Mouse (Mus musculus) spleen, postnatal 36 days (tissue): Measurements from ENCODE around the gene Mpl.

Source experiments
- DNase-seq, 2 experiments: peaks; one replicate each; pipeline ENCODE4 v3.0.0; 2022; ENCODE audit warnings: low spot score in 2 of 2, mixed read lengths in 1 of 2

Mpl gene

GRCm38 (mm10) chr4:118457345-118457975 lies at the start of gene Mpl:
Gene Mpl (minus strand): TSS chr4:118457513.
- no peak for DNase-seq

- DNase-seq, result no peak
Measured at GRCm38 (mm10) chr4:118505551-118505950, 48.2 kb upstream of the Mpl start.

DNA sequence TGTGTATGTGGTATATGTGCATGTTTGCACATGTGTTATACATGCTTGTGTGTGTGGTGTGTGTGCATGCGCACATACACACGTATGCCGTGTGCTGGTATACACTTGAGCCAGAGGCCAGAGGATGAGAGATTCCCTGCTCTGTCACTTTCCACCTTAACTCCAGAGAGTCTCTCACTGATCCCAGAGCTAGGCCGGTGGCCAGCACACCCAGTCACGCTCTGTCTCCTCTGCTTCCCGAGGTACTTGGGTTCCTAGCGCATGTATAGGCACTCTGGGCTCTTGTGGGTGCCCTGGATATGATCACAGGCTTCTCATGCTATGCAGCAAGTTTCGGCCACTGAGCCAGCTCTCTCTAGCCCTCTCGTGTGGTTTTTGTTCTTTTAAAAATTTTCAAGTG lies 43.5 kb upstream of the Mpl start:
- DNase-seq, result no peak

GRCm38 (mm10) chr4:118500171-118500724 lies 42.9 kb upstream of the Mpl start:
- DNase-seq, result no peak

GRCm38 (mm10) chr4:118490461-118490860 lies 33.1 kb upstream of the Mpl start:
- DNase-seq, result no peak

- peak; percentile 6 to 12 for DNase-seq
Measured at GRCm38 (mm10) chr4:118489717-118490132, 32.4 kb upstream of the Mpl start, which contains the start of gene Tie1. Gene Tie1 (minus strand): TSS chr4:118490061.

GRCm38 (mm10) chr4:118476773-118477530 lies 19.6 kb upstream of the Mpl start:
- DNase-seq, result no peak

DNA sequence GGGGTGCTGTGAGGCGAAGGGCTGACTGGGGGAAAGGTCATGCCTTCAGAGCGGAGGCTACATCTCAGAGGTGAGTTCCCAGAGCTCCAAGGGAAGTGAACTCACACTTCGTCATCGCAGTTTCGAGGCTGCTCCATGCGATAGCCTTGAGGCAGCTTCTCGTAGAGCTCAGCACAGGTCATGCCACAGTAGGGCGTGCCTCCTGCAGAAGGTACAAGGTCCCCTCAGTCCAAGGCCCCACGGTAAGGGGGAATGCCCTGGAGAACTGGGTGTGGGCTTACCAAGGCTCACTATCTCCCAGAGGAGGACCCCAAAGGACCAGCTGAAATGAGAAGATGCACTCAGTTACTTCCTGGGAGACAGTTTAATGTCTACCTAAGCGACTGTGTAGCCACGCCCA lies 15.4 kb upstream of the Mpl start:
- DNase-seq, result no peak

DNA sequence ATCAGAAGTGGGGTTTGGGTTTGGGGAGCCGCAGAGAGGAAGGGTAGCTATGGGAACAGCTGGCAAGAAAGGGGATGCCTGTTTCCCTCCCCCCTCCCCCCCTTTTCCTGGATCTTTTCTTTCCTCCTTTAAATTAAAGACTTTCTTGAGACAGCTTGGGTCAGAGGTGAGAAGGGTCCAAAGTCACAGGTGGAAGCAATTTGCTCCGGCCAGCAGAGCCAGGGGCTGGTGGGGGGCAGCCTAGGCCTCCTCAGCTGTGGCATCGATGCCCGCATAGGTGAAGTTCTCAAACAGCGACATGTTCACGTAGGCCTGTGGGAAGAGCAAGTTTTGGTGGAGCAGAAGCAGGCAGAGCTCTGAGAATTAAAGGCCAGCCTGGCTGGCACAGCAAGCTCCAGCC lies 14.0 kb upstream of the Mpl start:
- no peak for DNase-seq

- DNase-seq, result no peak
Measured at GRCm38 (mm10) chr4:118465697-118466163, 8.4 kb upstream of the Mpl start.

GRCm38 (mm10) chr4:118464956-118465355 lies 7.6 kb upstream of the Mpl start:
- DNase-seq, result no peak

- no peak for DNase-seq
Measured at GRCm38 (mm10) chr4:118446415-118447153, 10.7 kb downstream of the Mpl start.

DNA sequence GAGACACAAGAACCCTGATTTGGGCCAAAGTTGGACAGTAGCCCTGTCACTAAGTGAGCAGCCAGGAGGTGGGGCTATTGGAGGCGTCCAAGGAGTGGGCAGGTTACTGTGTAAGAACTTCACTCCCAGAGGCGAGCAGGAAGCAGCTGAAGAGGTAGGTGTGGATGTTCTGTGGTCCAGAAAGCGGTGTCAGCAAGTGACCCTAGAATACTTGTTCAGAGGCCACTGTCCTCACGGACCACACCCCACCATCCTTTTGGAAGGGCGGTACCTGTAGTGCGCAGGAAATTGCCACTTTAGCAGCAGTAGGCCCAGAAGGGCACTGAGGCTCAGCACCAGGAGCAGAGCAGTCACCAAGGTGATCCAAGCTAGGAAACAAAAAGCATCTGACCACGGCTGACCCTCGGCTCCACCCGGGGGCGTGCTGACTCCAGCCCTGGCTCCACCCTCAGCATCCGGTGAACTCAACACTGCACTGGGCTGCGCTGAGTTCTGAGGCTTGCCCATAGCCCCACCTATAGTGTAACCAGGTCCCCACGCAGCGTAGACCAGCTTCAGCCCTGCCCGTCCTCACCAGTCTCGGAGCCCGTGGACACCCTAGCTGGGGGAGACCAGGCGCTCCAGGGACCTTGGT lies 11.4 kb downstream of the Mpl start:
- no peak for DNase-seq

GRCm38 (mm10) chr4:118445088-118445487 lies 12.2 kb downstream of the Mpl start:
- no peak for DNase-seq

- peak; percentile 29 to 30 for DNase-seq
Measured at GRCm38 (mm10) chr4:118437829-118438253, 19.5 kb downstream of the Mpl start.

- peak; percentile 90 to 92 for DNase-seq
Measured at GRCm38 (mm10) chr4:118436820-118437603, 20.3 kb downstream of the Mpl start, which contains the start of gene Cdc20. Gene Cdc20 (minus strand): TSS chr4:118437352.

DNA sequence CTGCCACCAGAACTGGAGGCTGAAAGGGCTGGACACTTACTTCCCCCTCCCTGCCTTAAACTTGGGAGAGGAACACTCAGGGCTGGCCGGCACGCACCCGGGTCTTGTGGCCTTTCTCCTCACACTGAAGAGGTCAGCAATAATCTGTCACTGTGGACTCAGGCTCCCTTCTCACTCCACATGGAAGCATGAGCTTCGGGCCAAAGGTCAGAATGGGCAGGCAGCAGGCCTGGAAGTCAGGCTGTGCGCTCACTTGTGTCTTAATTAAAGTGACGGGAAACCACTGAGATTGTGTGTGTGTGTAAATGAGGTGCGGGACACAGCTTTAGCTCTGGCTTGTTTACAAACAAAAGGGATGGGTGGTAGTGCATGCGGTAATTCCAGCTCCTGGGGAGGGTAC lies 25.0 kb downstream of the Mpl start:
- no peak for DNase-seq

DNA sequence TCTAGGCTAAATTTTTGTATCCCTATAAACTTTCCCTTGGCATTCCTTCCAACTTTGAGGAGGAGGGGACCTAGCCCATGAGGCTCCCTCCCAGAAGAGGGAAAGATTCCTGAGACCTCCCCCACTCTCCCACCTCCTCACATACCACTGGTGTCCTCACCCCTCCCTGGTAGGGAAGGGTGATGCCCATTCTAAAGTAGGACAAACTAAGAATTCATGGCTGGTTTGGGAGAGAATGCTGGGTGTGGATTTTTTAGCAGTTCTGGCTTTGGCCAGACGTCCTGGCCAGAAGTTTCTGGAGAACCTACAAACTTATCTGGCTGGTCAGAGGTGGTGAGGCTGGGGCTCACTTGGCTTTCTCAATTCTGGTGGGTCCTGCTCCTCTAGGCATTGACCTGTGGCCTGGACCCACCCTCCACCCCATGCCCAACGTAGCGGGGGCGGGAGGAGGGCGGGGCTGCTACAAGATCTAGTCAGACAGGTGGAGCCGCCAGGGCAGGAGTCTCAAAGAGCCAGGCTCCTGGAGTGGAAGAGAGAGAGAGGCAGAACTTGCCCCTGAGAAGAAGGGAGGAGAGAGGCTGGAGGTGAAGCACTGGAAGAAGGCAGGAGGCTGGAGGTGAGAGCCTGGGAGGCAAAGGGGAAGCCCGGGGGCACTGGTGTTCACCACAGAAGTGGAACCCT lies 28.0 kb downstream of the Mpl start:
- peak in 1 of 2 experiments; percentile 19 for DNase-seq

DNA sequence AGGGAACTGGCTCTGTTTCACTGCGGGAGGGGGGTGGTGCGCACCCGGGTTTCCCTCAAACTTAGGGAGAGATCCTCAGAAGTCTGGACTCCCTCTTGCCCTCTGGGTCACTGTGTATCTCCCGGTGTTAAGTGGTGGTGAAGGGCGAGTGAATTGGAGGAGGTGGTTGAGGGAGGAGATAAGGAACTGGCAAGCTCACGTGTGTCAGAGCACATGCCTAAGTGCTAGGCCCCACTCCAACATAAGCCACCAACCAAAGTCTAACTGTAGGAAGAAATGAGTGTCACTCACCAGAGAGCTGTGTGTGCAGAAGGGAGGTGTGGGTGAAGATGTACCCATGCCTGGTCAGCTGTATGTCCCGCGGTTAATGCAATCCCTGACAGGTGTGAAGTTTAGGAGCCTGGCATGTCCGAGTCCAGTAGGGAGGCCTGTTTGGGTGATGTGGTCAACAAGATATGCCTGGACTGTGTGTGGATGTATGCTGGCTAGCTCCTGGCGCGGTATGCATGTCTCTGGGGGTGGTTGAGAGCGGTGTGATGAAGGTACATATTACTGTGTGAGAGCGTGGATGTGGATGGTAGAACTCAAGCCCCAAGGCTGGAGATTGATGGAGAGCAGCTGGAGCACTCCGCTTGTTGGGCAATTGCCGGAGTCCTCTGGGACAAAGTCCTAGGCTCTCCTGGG lies 28.6 kb downstream of the Mpl start:
- DNase-seq, result peak; percentile 14 to 33
